Mouse (Mus musculus): ENCODE results near the gene Slc18a2. TPM values are rescaled to one million over a fixed set of nuclear protein-coding genes. Genes with fewer than 3 reads are reported as not detected.

Gene Slc18a2
- total and polyA plus RNA-seq, 2 experiments, result 0.04 to 0.28 TPM

- WGBS, result 96% methylated on average over 14 of the region's 14 CpGs
- no peak for TF ChIP-seq CTCF (IDR thresholded peaks at IDR 0.05; ENCODE audit: low read depth, low read length)
- no peak for TF ChIP-seq POLR2A (IDR thresholded peaks at IDR 0.05; ENCODE audit: extremely low read depth, insufficient read depth, low read length)
Measured at GRCm38 (mm10) chr19:59321990-59322389, 61.3 kb downstream of the Slc18a2 start, which contains the start of gene Rps12-ps3. Gene Rps12-ps3 (plus strand): TSS chr19:59322290.

GRCm38 (mm10) chr19:59330816-59331225 is 70.1 kb downstream of the Slc18a2 start:
- peaks cover 7% of the 10 kb centered on the region; the same call in 1 of the 2 replicates for H3K4me1 ChIP-seq (ENCODE audit: control insufficient read depth, insufficient read depth, low read length)
- peaks cover 10% of the 10 kb centered on the region; the same call in 1 of the 2 replicates for H3K79me2 ChIP-seq (ENCODE audit: control insufficient read depth, insufficient read depth, low read length)
- H3K9ac ChIP-seq (ENCODE audit: low read depth, low read length), result no peak overlapping the region
- H3K27ac ChIP-seq (replicated peaks; ENCODE audit: insufficient read depth, low read depth, low read length), result no peak overlapping the region
- no peak for DNase-seq (ENCODE audit: extremely low read depth, low read depth, low spot score)
- no peak for TF ChIP-seq CTCF (IDR thresholded peaks at IDR 0.05; ENCODE audit: low read depth, low read length)
- TF ChIP-seq POLR2A (IDR thresholded peaks at IDR 0.05; ENCODE audit: extremely low read depth, insufficient read depth, low read length), result no peak
- peaks cover 3% of the 10 kb centered on the region; the same call in 1 of the 2 replicates for H3K36me3 ChIP-seq (ENCODE audit: control insufficient read depth, insufficient read depth, low read length)
- no peaks in the 10 kb centered on the region for H3K27me3 ChIP-seq (ENCODE audit: control insufficient read depth, insufficient read depth, low read length)
- no peak overlapping the region for H3K4me3 ChIP-seq (ENCODE audit: insufficient read depth, low read depth, low read length)

More at GRCm38 (mm10) chr19:59321990-59322389, 61.3 kb downstream of the Slc18a2 start, which contains the start of gene Rps12-ps3:
- no peak for DNase-seq (ENCODE audit: extremely low read depth, low read depth, low spot score)
- Histone ChIP-seq H3K9ac (ENCODE audit: low read depth, low read length) (no peak within 1 kb of the TSS), H3K27me3 (ENCODE audit: control insufficient read depth, insufficient read depth, low read length) (no peaks in the 10 kb centered on the region), H3K36me3 (ENCODE audit: control insufficient read depth, insufficient read depth, low read length) (peaks cover 8% of the 10 kb centered on the region), H3K27ac (replicated peaks; ENCODE audit: insufficient read depth, low read depth, low read length) (no peak within 1 kb of the TSS), H3K79me2 (ENCODE audit: control insufficient read depth, insufficient read depth, low read length) (peaks cover 13% of the 10 kb centered on the region; the same call in 1 of the 2 replicates), H3K4me3 (ENCODE audit: insufficient read depth, low read depth, low read length) (no peak within 1 kb of the TSS), H3K4me1 (ENCODE audit: control insufficient read depth, insufficient read depth, low read length) (peaks cover 4% of the 10 kb centered on the region; the same call in 1 of the 2 replicates)

- H3K79me2 ChIP-seq (ENCODE audit: control insufficient read depth, insufficient read depth, low read length), result peaks cover 7% of the 10 kb centered on the region; the same call in 1 of the 2 replicates
- no peak overlapping the region for H3K4me3 ChIP-seq (ENCODE audit: insufficient read depth, low read depth, low read length)
- no peak for DNase-seq (ENCODE audit: extremely low read depth, low read depth, low spot score)
- no peaks in the 10 kb centered on the region for H3K27me3 ChIP-seq (ENCODE audit: control insufficient read depth, insufficient read depth, low read length)
- H3K27ac ChIP-seq (replicated peaks; ENCODE audit: insufficient read depth, low read depth, low read length), result no peak overlapping the region
- TF ChIP-seq CTCF (IDR thresholded peaks at IDR 0.05; ENCODE audit: low read depth, low read length), result no peak
- no peak for TF ChIP-seq POLR2A (IDR thresholded peaks at IDR 0.05; ENCODE audit: extremely low read depth, insufficient read depth, low read length)
- no peaks in the 10 kb centered on the region for H3K36me3 ChIP-seq (ENCODE audit: control insufficient read depth, insufficient read depth, low read length)
- WGBS, result 95% methylated on average over 1 of the region's 1 CpGs
- no peak overlapping the region for H3K9ac ChIP-seq (ENCODE audit: low read depth, low read length)
- H3K4me1 ChIP-seq (ENCODE audit: control insufficient read depth, insufficient read depth, low read length), result peaks cover 9% of the 10 kb centered on the region; the same call in 1 of the 2 replicates
Measured at GRCm38 (mm10) chr19:59336655-59337054, 76.0 kb downstream of the Slc18a2 start.

DNA sequence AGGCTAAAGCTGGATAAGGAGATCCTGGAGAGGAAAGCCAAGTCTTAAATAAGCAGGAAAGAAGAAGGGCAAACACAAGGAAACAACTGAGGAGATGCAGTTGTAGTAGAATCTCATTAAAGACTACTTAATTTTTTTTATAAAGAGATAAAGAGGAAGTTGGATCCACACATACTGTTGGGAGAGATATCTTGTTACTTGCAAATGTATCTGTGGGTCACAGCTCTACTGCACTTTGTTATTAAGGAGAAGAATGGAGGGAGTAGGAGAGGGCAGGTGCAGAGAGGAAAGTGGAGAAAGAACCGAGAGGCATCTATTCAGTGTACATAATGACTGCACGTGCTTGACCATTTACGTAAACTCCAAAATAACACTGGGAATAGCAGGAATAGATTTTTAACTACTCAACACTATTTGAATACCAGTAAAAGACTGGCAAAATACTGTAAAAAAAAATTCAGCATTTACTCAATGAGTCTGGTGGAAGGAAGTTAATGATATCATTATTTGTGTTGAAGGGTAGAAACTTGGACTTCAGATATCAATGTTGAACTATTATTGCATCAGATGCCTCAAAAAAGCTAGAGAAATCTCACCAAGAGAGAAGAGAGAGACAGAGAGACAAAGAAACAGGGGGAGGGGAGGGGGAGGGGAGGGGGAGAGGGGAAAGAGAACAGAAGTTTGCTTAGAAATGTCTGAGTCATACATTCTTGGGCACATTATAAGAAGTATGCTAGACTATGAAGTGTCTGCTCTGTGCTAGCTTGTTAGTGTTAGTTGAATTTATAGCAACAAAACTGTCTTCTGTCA is 77.4 kb downstream of the Slc18a2 start:
- no peak overlapping the region for H3K4me3 ChIP-seq (ENCODE audit: insufficient read depth, low read depth, low read length)
- DNase-seq (ENCODE audit: extremely low read depth, low read depth, low spot score), result peak; percentile 48
- 33% methylated on average over 3 of the region's 3 CpGs for WGBS
- peaks cover 7% of the 10 kb centered on the region; the same call in 1 of the 2 replicates for H3K79me2 ChIP-seq (ENCODE audit: control insufficient read depth, insufficient read depth, low read length)
- no peak for TF ChIP-seq POLR2A (IDR thresholded peaks at IDR 0.05; ENCODE audit: extremely low read depth, insufficient read depth, low read length)
- no peaks in the 10 kb centered on the region for H3K27me3 ChIP-seq (ENCODE audit: control insufficient read depth, insufficient read depth, low read length)
- H3K27ac ChIP-seq (replicated peaks; ENCODE audit: insufficient read depth, low read depth, low read length), result no peak overlapping the region
- H3K36me3 ChIP-seq (ENCODE audit: control insufficient read depth, insufficient read depth, low read length), result no peaks in the 10 kb centered on the region
- H3K4me1 ChIP-seq (ENCODE audit: control insufficient read depth, insufficient read depth, low read length), result peaks cover 9% of the 10 kb centered on the region; the same call in 1 of the 2 replicates
- H3K9ac ChIP-seq (ENCODE audit: low read depth, low read length), result no peak overlapping the region

GRCm38 (mm10) chr19:59339908-59340307 is 79.2 kb downstream of the Slc18a2 start:
- 89% methylated on average over 3 of the region's 3 CpGs for WGBS
- no peaks in the 10 kb centered on the region for H3K36me3 ChIP-seq (ENCODE audit: control insufficient read depth, insufficient read depth, low read length)
- H3K4me1 ChIP-seq (ENCODE audit: control insufficient read depth, insufficient read depth, low read length), result peaks cover 12% of the 10 kb centered on the region
- no peak overlapping the region for H3K27ac ChIP-seq (replicated peaks; ENCODE audit: insufficient read depth, low read depth, low read length)
- TF ChIP-seq POLR2A (IDR thresholded peaks at IDR 0.05; ENCODE audit: extremely low read depth, insufficient read depth, low read length) (no peak), CTCF (IDR thresholded peaks at IDR 0.05; ENCODE audit: low read depth, low read length) (no peak)
- H3K79me2 ChIP-seq (ENCODE audit: control insufficient read depth, insufficient read depth, low read length), result peaks cover 14% of the 10 kb centered on the region
- no peak for DNase-seq (ENCODE audit: extremely low read depth, low read depth, low spot score)
- H3K9ac ChIP-seq (ENCODE audit: low read depth, low read length), result no peak overlapping the region
- no peak overlapping the region for H3K4me3 ChIP-seq (ENCODE audit: insufficient read depth, low read depth, low read length)
- H3K27me3 ChIP-seq (ENCODE audit: control insufficient read depth, insufficient read depth, low read length), result no peaks in the 10 kb centered on the region

DNA sequence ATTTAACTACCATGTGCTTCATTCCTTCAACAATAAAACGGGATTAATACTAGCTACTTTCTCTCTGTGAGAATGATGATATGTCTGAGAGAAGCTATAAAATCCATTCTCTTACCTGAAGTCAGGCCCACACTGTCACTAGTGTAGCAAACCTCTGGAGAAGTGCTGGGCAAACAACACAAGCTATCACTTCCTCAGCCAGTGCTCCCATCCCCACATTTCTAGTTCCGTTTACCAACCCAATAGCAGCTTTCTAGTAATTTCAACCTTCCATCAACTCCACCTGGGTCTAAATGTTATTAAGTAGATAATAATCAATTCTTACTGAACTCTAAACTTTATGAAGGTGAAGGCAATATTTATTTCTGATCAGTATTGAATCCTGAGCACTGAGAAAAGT is 82.3 kb downstream of the Slc18a2 start:
- H3K36me3 ChIP-seq (ENCODE audit: control insufficient read depth, insufficient read depth, low read length), result no peaks in the 10 kb centered on the region
- H3K27me3 ChIP-seq (ENCODE audit: control insufficient read depth, insufficient read depth, low read length), result no peaks in the 10 kb centered on the region
- 50% methylated on average over 2 of the region's 2 CpGs for WGBS
- H3K4me1 ChIP-seq (ENCODE audit: control insufficient read depth, insufficient read depth, low read length), result peaks cover 8% of the 10 kb centered on the region
- no peak overlapping the region for H3K9ac ChIP-seq (ENCODE audit: low read depth, low read length)
- TF ChIP-seq POLR2A (IDR thresholded peaks at IDR 0.05; ENCODE audit: extremely low read depth, insufficient read depth, low read length), result no peak
- peaks cover 16% of the 10 kb centered on the region for H3K79me2 ChIP-seq (ENCODE audit: control insufficient read depth, insufficient read depth, low read length)
- H3K4me3 ChIP-seq (ENCODE audit: insufficient read depth, low read depth, low read length), result no peak overlapping the region; the same call in 1 of the 2 replicates
- DNase-seq (ENCODE audit: extremely low read depth, low read depth, low spot score), result no peak
- no peak overlapping the region for H3K27ac ChIP-seq (replicated peaks; ENCODE audit: insufficient read depth, low read depth, low read length)

Measured in liver, adult 2 months (tissue).